Mouse (Mus musculus): ENCODE measurements around the gene Gucd1. TPM values are rescaled to one million over a fixed set of nuclear protein-coding genes. Genes with fewer than 3 reads are reported as not detected.
"Not testable (repeated sequence)": the region's sequence is repeated elsewhere in the genome, so short reads cannot be mapped to it uniquely, and the experiment has no call there.

Gucd1 gene
- polyA plus RNA-seq, 1 experiment, result 48.3 TPM

GRCm38 (mm10) chr10:75407741-75408140 is 110.0 kb downstream of the Gucd1 start:
- no peak overlapping the region for H3K27ac ChIP-seq (ENCODE audit: control insufficient read depth, insufficient read depth, low read depth, low read length, poor library complexity)
- 84% methylated on average over 4 of the region's 4 CpGs for WGBS
- no peak for TF ChIP-seq CTCF (IDR thresholded peaks at IDR 0.05; ENCODE audit: control insufficient read depth, insufficient read depth, low read length)
- TF ChIP-seq POLR2A (IDR thresholded peaks at IDR 0.05; ENCODE audit: borderline replicate concordance, control insufficient read depth, low read depth, low read length), result no peak

GRCm38 (mm10) chr10:75406755-75407154 is 111.0 kb downstream of the Gucd1 start:
- Histone ChIP-seq H3K4me3 (replicated peaks; ENCODE audit: control insufficient read depth, low read depth, low read length) (no peak overlapping the region), H3K27ac (ENCODE audit: control insufficient read depth, insufficient read depth, low read depth, low read length, poor library complexity) (no peak overlapping the region)
- whole genome bisulfite sequencing, result 78% methylated on average over 13 of the region's 13 CpGs

More at GRCm38 (mm10) chr10:75407741-75408140, 110.0 kb downstream of the Gucd1 start:
- Histone ChIP-seq H3K4me3 (replicated peaks; ENCODE audit: control insufficient read depth, low read depth, low read length) (no peak overlapping the region), H3K4me1 (ENCODE audit: control insufficient read depth, insufficient read depth, low read length) (peaks cover 1% of the 10 kb centered on the region)

DNA sequence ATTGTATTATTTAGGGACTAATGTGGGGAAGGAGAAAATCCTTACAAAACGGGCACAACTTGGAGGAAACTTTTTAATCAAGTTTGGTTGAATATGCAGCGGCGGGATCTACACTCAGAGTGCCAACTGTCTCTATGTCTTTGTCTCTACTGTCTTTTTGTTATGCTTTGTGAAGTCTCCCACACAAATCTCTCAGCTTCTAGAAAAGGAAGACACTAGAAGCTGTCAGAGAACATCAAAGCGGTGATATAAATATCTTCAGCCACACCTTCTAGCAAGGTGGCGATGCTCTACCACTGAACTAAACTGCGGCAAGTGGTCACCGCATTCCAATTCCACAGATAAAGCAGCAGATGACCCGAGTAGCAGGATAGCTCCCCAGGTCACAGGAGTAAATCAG is 111.9 kb downstream of the Gucd1 start:
- WGBS, result 85% methylated on average over 8 of the region's 8 CpGs
- TF ChIP-seq CTCF (IDR thresholded peaks at IDR 0.05; ENCODE audit: control insufficient read depth, insufficient read depth, low read length) (no peak), POLR2A (IDR thresholded peaks at IDR 0.05; ENCODE audit: borderline replicate concordance, control insufficient read depth, low read depth, low read length) (no peak)
- Histone ChIP-seq H3K27ac (ENCODE audit: control insufficient read depth, insufficient read depth, low read depth, low read length, poor library complexity) (no peak overlapping the region), H3K4me1 (ENCODE audit: control insufficient read depth, insufficient read depth, low read length) (no peaks in the 10 kb centered on the region), H3K4me3 (replicated peaks; ENCODE audit: control insufficient read depth, low read depth, low read length) (no peak overlapping the region)

More at GRCm38 (mm10) chr10:75406755-75407154, 111.0 kb downstream of the Gucd1 start:
- TF ChIP-seq CTCF (IDR thresholded peaks at IDR 0.05; ENCODE audit: control insufficient read depth, insufficient read depth, low read length) (no peak), POLR2A (IDR thresholded peaks at IDR 0.05; ENCODE audit: borderline replicate concordance, control insufficient read depth, low read depth, low read length) (no peak)
- H3K4me1 ChIP-seq (ENCODE audit: control insufficient read depth, insufficient read depth, low read length), result peaks cover 1% of the 10 kb centered on the region

DNA sequence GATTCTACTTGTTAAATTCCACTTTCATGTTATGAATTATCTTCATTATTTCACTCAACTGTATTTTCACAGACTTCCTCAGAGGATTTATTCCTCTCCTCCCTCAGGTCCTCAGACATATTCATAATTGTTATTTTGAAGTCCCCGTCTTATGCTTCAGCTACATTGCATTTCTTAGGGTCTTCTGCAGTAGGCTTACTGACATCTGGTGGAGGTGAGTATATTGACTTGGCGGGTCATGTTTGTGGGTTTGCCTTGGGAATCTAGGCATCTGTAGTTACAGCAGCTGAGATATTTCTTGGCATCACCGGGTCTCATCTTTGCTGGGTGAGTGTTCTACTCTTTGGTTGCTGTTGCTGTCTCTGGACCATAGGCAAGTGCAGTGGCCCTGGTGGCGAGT is 116.8 kb downstream of the Gucd1 start, which contains the start of gene Upb1:
Gene Upb1, plus strand, starts transcription at position 158 of the 400 bp plus-strand sequence.
- no peaks in the 10 kb centered on the region for H3K4me1 ChIP-seq (ENCODE audit: control insufficient read depth, insufficient read depth, low read length)
- TF ChIP-seq POLR2A (IDR thresholded peaks at IDR 0.05; ENCODE audit: borderline replicate concordance, control insufficient read depth, low read depth, low read length) (no peak), CTCF (IDR thresholded peaks at IDR 0.05; ENCODE audit: control insufficient read depth, insufficient read depth, low read length) (no peak)
- H3K27ac ChIP-seq (ENCODE audit: control insufficient read depth, insufficient read depth, low read depth, low read length, poor library complexity), result no peak within 1 kb of the TSS
- no peak within 1 kb of the TSS for H3K4me3 ChIP-seq (replicated peaks; ENCODE audit: control insufficient read depth, low read depth, low read length)
- WGBS, result 67% methylated on average over 4 of the region's 4 CpGs

DNA sequence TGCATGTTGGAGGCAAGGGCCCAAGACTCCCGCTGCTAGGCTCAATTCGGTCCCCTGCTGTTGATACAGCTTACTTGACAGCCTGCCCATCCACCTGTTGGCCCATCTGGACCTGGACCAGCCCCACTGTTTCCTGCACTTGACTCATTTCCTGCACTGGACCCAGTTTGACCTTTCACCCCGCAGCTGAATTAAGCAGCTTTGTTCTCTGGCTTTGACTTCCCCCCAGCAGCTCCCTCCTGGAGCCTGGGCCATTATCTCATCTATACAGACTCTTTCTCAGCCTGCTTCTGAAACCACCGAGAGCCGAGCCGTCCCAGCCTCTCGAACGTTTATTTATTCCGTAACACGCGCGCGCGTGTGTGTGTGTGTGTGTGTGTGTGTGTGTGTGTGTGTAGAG is 120.8 kb downstream of the Gucd1 start:
- no peak overlapping the region for H3K27ac ChIP-seq (ENCODE audit: control insufficient read depth, insufficient read depth, low read depth, low read length, poor library complexity)
- H3K4me1 ChIP-seq (ENCODE audit: control insufficient read depth, insufficient read depth, low read length), result no peaks in the 10 kb centered on the region; the same call in 1 of the 2 replicates
- 10% methylated on average over 14 of the region's 14 CpGs for WGBS
- TF ChIP-seq CTCF (IDR thresholded peaks at IDR 0.05; ENCODE audit: control insufficient read depth, insufficient read depth, low read length) (no peak), POLR2A (IDR thresholded peaks at IDR 0.05; ENCODE audit: borderline replicate concordance, control insufficient read depth, low read depth, low read length) (no peak)
- H3K4me3 ChIP-seq (replicated peaks; ENCODE audit: control insufficient read depth, low read depth, low read length), result no peak overlapping the region

GRCm38 (mm10) chr10:75394796-75395195 is 123.0 kb downstream of the Gucd1 start:
- Histone ChIP-seq H3K27ac (ENCODE audit: control insufficient read depth, insufficient read depth, low read depth, low read length, poor library complexity) (no peak overlapping the region), H3K4me1 (ENCODE audit: control insufficient read depth, insufficient read depth, low read length) (no peaks in the 10 kb centered on the region; the same call in 1 of the 2 replicates), H3K4me3 (replicated peaks; ENCODE audit: control insufficient read depth, low read depth, low read length) (no peak overlapping the region)
- 81% methylated on average over 8 of the region's 8 CpGs for WGBS
- TF ChIP-seq POLR2A (IDR thresholded peaks at IDR 0.05; ENCODE audit: borderline replicate concordance, control insufficient read depth, low read depth, low read length) (no peak), CTCF (IDR thresholded peaks at IDR 0.05; ENCODE audit: control insufficient read depth, insufficient read depth, low read length) (no peak)

DNA sequence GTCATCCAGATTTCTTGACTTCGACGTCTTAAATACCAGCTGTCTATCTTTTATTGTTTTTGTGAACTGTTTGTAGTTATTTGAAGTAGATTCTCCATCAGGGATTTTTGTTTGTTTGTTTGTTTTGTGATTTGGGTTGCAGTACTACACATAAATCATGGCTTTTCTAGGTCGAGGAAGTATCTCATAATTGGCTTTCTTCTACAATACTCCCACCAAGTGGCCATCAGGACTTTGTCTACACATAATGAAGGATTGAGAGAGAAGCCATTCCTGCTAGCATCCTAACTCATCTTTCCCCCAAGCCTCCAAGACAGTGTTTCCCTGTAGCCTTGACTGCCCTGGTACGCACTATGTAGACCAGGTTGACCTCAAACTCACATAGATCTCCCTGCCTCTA is 126.9 kb downstream of the Gucd1 start:
- H3K27ac ChIP-seq (ENCODE audit: control insufficient read depth, insufficient read depth, low read depth, low read length, poor library complexity), result no peak overlapping the region
- H3K4me1 ChIP-seq (ENCODE audit: control insufficient read depth, insufficient read depth, low read length), result no peaks in the 10 kb centered on the region; the same call in 1 of the 2 replicates
- WGBS, result 58% methylated on average over 4 of the region's 4 CpGs
- H3K4me3 ChIP-seq (replicated peaks; ENCODE audit: control insufficient read depth, low read depth, low read length), result no peak overlapping the region
- TF ChIP-seq CTCF (IDR thresholded peaks at IDR 0.05; ENCODE audit: control insufficient read depth, insufficient read depth, low read length) (no peak), POLR2A (IDR thresholded peaks at IDR 0.05; ENCODE audit: borderline replicate concordance, control insufficient read depth, low read depth, low read length) (no peak)

- no peak for TF ChIP-seq POLR2A (IDR thresholded peaks at IDR 0.05; ENCODE audit: borderline replicate concordance, control insufficient read depth, low read depth, low read length)
- no peak for TF ChIP-seq CTCF (IDR thresholded peaks at IDR 0.05; ENCODE audit: control insufficient read depth, insufficient read depth, low read length)
- H3K4me3 ChIP-seq (replicated peaks; ENCODE audit: control insufficient read depth, low read depth, low read length), result no peak overlapping the region
- 64% methylated on average over 2 of the region's 2 CpGs for WGBS
- no peaks in the 10 kb centered on the region; the same call in 1 of the 2 replicates for H3K4me1 ChIP-seq (ENCODE audit: control insufficient read depth, insufficient read depth, low read length)
- no peak overlapping the region for H3K27ac ChIP-seq (ENCODE audit: control insufficient read depth, insufficient read depth, low read depth, low read length, poor library complexity)
Observed at GRCm38 (mm10) chr10:75390156-75390555, 127.6 kb downstream of the Gucd1 start.

DNA sequence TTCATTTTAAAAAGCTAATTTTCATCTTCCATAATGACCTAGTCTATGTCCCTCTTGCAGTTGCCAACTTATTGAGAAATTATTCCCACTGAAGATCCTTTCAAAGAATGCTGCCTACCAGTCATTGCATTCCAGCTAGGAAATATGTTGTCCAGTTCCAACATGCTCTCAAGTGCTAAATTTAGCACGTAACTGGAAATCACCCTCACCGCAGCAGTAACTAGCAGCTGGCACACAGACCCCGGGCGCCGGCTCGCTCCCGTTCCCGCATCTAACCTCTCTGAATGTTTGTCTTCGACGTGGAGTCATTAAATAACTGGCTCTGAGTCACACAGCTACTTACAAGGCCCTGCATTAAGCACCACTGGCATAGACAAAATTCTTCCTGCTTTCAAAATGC is 139.1 kb downstream of the Gucd1 start:
- 86% methylated on average over 10 of the region's 10 CpGs for WGBS
- Histone ChIP-seq H3K27ac (ENCODE audit: control insufficient read depth, insufficient read depth, low read depth, low read length, poor library complexity) (no peak overlapping the region), H3K4me1 (ENCODE audit: control insufficient read depth, insufficient read depth, low read length) (no peaks in the 10 kb centered on the region), H3K4me3 (replicated peaks; ENCODE audit: control insufficient read depth, low read depth, low read length) (no peak overlapping the region)
- TF ChIP-seq POLR2A (IDR thresholded peaks at IDR 0.05; ENCODE audit: borderline replicate concordance, control insufficient read depth, low read depth, low read length) (no peak), CTCF (IDR thresholded peaks at IDR 0.05; ENCODE audit: control insufficient read depth, insufficient read depth, low read length) (no peak)

GRCm38 (mm10) chr10:75373655-75374351 is 144.0 kb downstream of the Gucd1 start:
- 58% methylated on average over 15 of the region's 19 CpGs for WGBS
- H3K4me3 ChIP-seq (replicated peaks; ENCODE audit: control insufficient read depth, low read depth, low read length), result not testable (repeated sequence)

More at GRCm38 (mm10) chr10:75373655-75374351, 144.0 kb downstream of the Gucd1 start:
- H3K27ac ChIP-seq (ENCODE audit: control insufficient read depth, insufficient read depth, low read depth, low read length, poor library complexity); H3K4me1 ChIP-seq (ENCODE audit: control insufficient read depth, insufficient read depth, low read length): not testable (repeated sequence)
